ENCODE assay signal across 21 mouse cellular contexts in the genomic region with DNA sequence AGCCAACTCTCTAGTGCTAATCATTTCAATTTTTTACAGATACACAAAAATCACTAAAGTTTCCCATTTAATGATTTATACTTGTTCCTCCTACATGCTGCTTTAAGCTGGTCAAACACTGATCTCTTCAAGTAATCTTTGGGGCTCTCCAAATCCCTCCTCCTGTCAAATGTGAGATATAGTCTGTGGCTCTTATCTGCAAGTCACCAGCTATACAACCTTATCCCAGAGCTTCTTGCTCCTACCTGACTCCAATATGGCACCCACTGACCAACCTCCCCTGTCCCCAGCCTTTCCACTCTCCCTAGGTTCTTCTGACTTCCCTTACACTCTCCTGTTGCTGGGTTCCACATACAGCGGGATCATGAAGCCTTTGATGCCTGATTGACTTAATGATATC.
DNase-seq lines count a peak whose midpoint lies in the region; ATAC-seq and TF ChIP-seq lines count a peak whose summit lies in the region.
"Had no signal": no experiment of that assay in that cellular context is flagged by ENCODE, and none has a peak within 500 bp of the region (broad histone marks: within the 10 kb centered on the region; RNA-seq: fewer than 3 reads in every experiment).

No protein-coding gene starts in this region.

- H3K27ac ChIP-seq in heart, embryonic 10.5 days: no peak overlapping the region
- H3K27ac ChIP-seq in heart, embryonic 11.5 days (ENCODE audit: low read depth, low read length): no peak overlapping the region
- no peak overlapping the region for H3K27ac ChIP-seq in MEL (ENCODE audit: control insufficient read depth, low read depth, low read length)
- H3K27ac ChIP-seq in kidney, embryonic 14.5 days (ENCODE audit: low read depth, low read length): no peak overlapping the region
- H3K27ac ChIP-seq: embryonic facial prominence, embryonic 10.5 days; embryonic facial prominence, embryonic 12.5 days; forebrain, embryonic 13.5 days; forebrain, embryonic 15.5 days had no signal

- no peak overlapping the region for H3K9ac ChIP-seq in heart, embryonic 11.5 days (ENCODE audit: low read depth, low read length)
- H3K9ac ChIP-seq in MEL (ENCODE audit: control insufficient read depth, low read depth, low read length, poor library complexity, severe bottlenecking): no peak overlapping the region
- no peak overlapping the region for H3K9ac ChIP-seq in kidney, embryonic 14.5 days (ENCODE audit: low read depth, low read length)
- H3K9ac ChIP-seq: embryonic facial prominence, embryonic 12.5 days; forebrain, embryonic 13.5 days; forebrain, embryonic 15.5 days; forebrain, postnatal 0 days had no signal

- TF ChIP-seq RAD21 in MEL (IDR thresholded peaks at IDR 0.05; ENCODE audit: low read depth, low read length): no peak

- no peaks in the 10 kb centered on the region for H3K36me3 ChIP-seq in heart, embryonic 10.5 days
- no peaks in the 10 kb centered on the region for H3K36me3 ChIP-seq in heart, embryonic 11.5 days (ENCODE audit: control insufficient read depth, insufficient read depth, low read length)
- H3K36me3 ChIP-seq in G1E (replicated peaks) (no peaks in the 10 kb centered on the region), MEL (ENCODE audit: control insufficient read depth in 1 of 2, insufficient read depth in 2 of 2, low read length in 2 of 2) (peaks cover 0 to 7% of the 10 kb centered on the region in 2 experiments; a peak in 2 of 4 replicates)
- no peaks in the 10 kb centered on the region for H3K36me3 ChIP-seq in kidney, embryonic 14.5 days (ENCODE audit: control insufficient read depth, insufficient read depth, low read length)
- H3K36me3 ChIP-seq: embryonic facial prominence, embryonic 10.5 days; embryonic facial prominence, embryonic 12.5 days; forebrain, embryonic 15.5 days had no signal

- H3K79me2 ChIP-seq in MEL (ENCODE audit: control insufficient read depth, insufficient read depth, low read length, poor library complexity): no peaks in the 10 kb centered on the region

- 0 out of 4 replicates have a peak, but pooled peaks of 1 of the 2 experiments have one; percentile 40 for TF ChIP-seq EP300 in MEL (IDR thresholded peaks at IDR 0.05; ENCODE audit: low read depth in 1 of 2, low read length in 2 of 2)

- TF ChIP-seq CTCF in G1E (IDR thresholded peaks at IDR 0.05; ENCODE audit: low read depth, low read length) (no peak), MEL (IDR thresholded peaks at IDR 0.05 in 2 of 3, conservative IDR thresholded peaks at IDR 0.05 in 1 of 3; ENCODE audit: control insufficient read depth in 1 of 3, insufficient read depth in 1 of 3, low read depth in 2 of 3, low read length in 3 of 3, poor library complexity in 1 of 3, severe bottlenecking in 1 of 3) (no peak)

- H3K9me3 ChIP-seq in heart, embryonic 10.5 days: no peaks in the 10 kb centered on the region
- no peaks in the 10 kb centered on the region for H3K9me3 ChIP-seq in heart, embryonic 11.5 days (replicated peaks; ENCODE audit: control insufficient read depth, low read length)
- H3K9me3 ChIP-seq in G1E (replicated peaks) (no peaks in the 10 kb centered on the region), MEL (replicated peaks; ENCODE audit: insufficient read depth, low read length) (no peaks in the 10 kb centered on the region)
- H3K9me3 ChIP-seq in kidney, embryonic 14.5 days (ENCODE audit: control insufficient read depth, low read length): no peaks in the 10 kb centered on the region
- H3K9me3 ChIP-seq: embryonic facial prominence, embryonic 10.5 days; embryonic facial prominence, embryonic 12.5 days; forebrain, embryonic 13.5 days; forebrain, embryonic 15.5 days had no signal

- TF ChIP-seq POLR2A in MEL (IDR thresholded peaks at IDR 0.05; ENCODE audit: control insufficient read depth in 1 of 2, insufficient read depth in 1 of 2, low read depth in 1 of 2, low read length in 2 of 2, poor library complexity in 1 of 2): no peak

- 81% methylated on average over 1 of the region's 1 CpGs for WGBS in heart, embryonic 10.5 days
- WGBS in heart, embryonic 11.5 days (ENCODE audit: insufficient replicate concordance): 70% methylated on average over 1 of the region's 1 CpGs
- whole genome bisulfite sequencing in kidney, embryonic 14.5 days: 93% methylated on average over 1 of the region's 1 CpGs

- ATAC-seq in heart, embryonic 11.5 days (replicated peaks; ENCODE audit: insufficient number of reproducible peaks, low FRiP score, low TSS enrichment): no peak
- ATAC-seq in G1E (ENCODE audit: extremely low read depth, insufficient number of reproducible peaks, low FRiP score, poor library complexity, severe bottlenecking): peak; percentile 51
- peak; percentile 29; the same call in 1 of the 2 replicates for ATAC-seq in megakaryocyte progenitor cell, adult 5-6 weeks (replicated peaks; ENCODE audit: poor library complexity)
- ATAC-seq in kidney, embryonic 14.5 days (ENCODE audit: low FRiP score, low TSS enrichment): no peak
- ATAC-seq: forebrain, embryonic 13.5 days; forebrain, embryonic 15.5 days; forebrain, postnatal 0 days had no signal

- no peaks in the 10 kb centered on the region for H3K4me1 ChIP-seq in heart, embryonic 10.5 days
- no peaks in the 10 kb centered on the region for H3K4me1 ChIP-seq in heart, embryonic 11.5 days (ENCODE audit: control insufficient read depth, insufficient read depth, low read length)
- H3K4me1 ChIP-seq in G1E (ENCODE audit: insufficient read depth, low read depth, low read length) (no peaks in the 10 kb centered on the region), MEL (ENCODE audit: control insufficient read depth in 1 of 2, insufficient read depth in 2 of 2, low read length in 2 of 2) (peaks cover 7 to 20% of the 10 kb centered on the region in 2 experiments)
- no peaks in the 10 kb centered on the region for H3K4me1 ChIP-seq in kidney, embryonic 14.5 days (ENCODE audit: control insufficient read depth, insufficient read depth, low read length)
- H3K4me1 ChIP-seq: embryonic facial prominence, embryonic 10.5 days; embryonic facial prominence, embryonic 12.5 days; forebrain, embryonic 13.5 days; forebrain, embryonic 15.5 days had no signal

- H3K4me2 ChIP-seq in heart, embryonic 11.5 days: no peak overlapping the region
- H3K4me2 ChIP-seq in kidney, embryonic 14.5 days (replicated peaks; ENCODE audit: low read depth, low read length): no peak overlapping the region
- H3K4me2 ChIP-seq: embryonic facial prominence, embryonic 12.5 days; forebrain, embryonic 13.5 days; forebrain, embryonic 15.5 days had no signal

- H3K27me3 ChIP-seq in heart, embryonic 10.5 days (ENCODE audit: insufficient read depth, poor library complexity, severe bottlenecking): no peaks in the 10 kb centered on the region
- no peaks in the 10 kb centered on the region for H3K27me3 ChIP-seq in heart, embryonic 11.5 days (ENCODE audit: control insufficient read depth, insufficient read depth, low read length)
- H3K27me3 ChIP-seq in G1E (ENCODE audit: insufficient read depth, low read length): peaks cover 5% of the 10 kb centered on the region; the same call in 1 of the 2 replicates
- H3K27me3 ChIP-seq in MEL (ENCODE audit: control insufficient read depth in 1 of 2, insufficient read depth in 2 of 2, low read length in 2 of 2): no peaks in the 10 kb centered on the region
- no peaks in the 10 kb centered on the region for H3K27me3 ChIP-seq in kidney, embryonic 14.5 days (ENCODE audit: control insufficient read depth, insufficient read depth, low read length)
- H3K27me3 ChIP-seq: embryonic facial prominence, embryonic 12.5 days; forebrain, embryonic 13.5 days; forebrain, embryonic 15.5 days had no signal

- no peak overlapping the region for H3K4me3 ChIP-seq in heart, embryonic 10.5 days
- H3K4me3 ChIP-seq in heart, embryonic 11.5 days (ENCODE audit: low read depth, low read length): no peak overlapping the region
- H3K4me3 ChIP-seq in G1E (ENCODE audit: low read depth, low read length) (no peak overlapping the region), MEL (ENCODE audit: control insufficient read depth in 1 of 2, insufficient read depth in 1 of 2, low read depth in 2 of 2, low read length in 2 of 2) (no peak overlapping the region)
- H3K4me3 ChIP-seq in kidney, embryonic 14.5 days (ENCODE audit: low read length): no peak overlapping the region
- H3K4me3 ChIP-seq: embryonic facial prominence, embryonic 10.5 days; embryonic facial prominence, embryonic 12.5 days; forebrain, embryonic 13.5 days; forebrain, embryonic 15.5 days had no signal

- peak; percentile 60 for DNase-seq in heart, embryonic 10.5 days (ENCODE audit: low spot score)
- no peak for DNase-seq in G1E (ENCODE audit: low spot score)
- no peak for DNase-seq in MEL (ENCODE audit: low read depth, low spot score)
- no peak for DNase-seq in kidney, postnatal 25 days
- no peak for DNase-seq in cerebellum, adult 9-11 months
- DNase-seq: adrenal gland, adult 2 months; adrenal gland, postnatal 10 days; adrenal gland, postnatal 25 days; cerebellum, adult 11 months; cerebellum, adult 18-20 months; cerebellum, adult 8-10 months; cerebellum, postnatal 10 days; cerebellum, postnatal 25 days; forebrain, postnatal 0 days had no signal

TF ChIP-seq in MEL, 35 proteins besides CTCF, POLR2A, EP300 and RAD21 (continues in another document):
- TF ChIP-seq POLR2AphosphoS5 (IDR thresholded peaks at IDR 0.05; ENCODE audit: borderline replicate concordance, low read depth, low read length) (no peak), UBTF (IDR thresholded peaks at IDR 0.05; ENCODE audit: borderline replicate concordance, insufficient read depth, low read depth, low read length) (no peak), ZMIZ1 (IDR thresholded peaks at IDR 0.05; ENCODE audit: low read depth, low read length) (no peak), MAFK (IDR thresholded peaks at IDR 0.05; ENCODE audit: borderline replicate concordance, low read depth, low read length) (no peak), CHD1 (IDR thresholded peaks at IDR 0.05; ENCODE audit: low read depth, low read length) (no peak), NELFE (IDR thresholded peaks at IDR 0.05; ENCODE audit: low read depth, low read length) (no peak), E2F4 (IDR thresholded peaks at IDR 0.05; ENCODE audit: borderline replicate concordance, low read depth, low read length) (no peak), BHLHE40 (IDR thresholded peaks at IDR 0.05; ENCODE audit: borderline replicate concordance, low read depth, low read length) (no peak), KAT2A (conservative IDR thresholded peaks at IDR 0.05; ENCODE audit: low read depth, low read length) (no peak), ZC3H11A (IDR thresholded peaks at IDR 0.05; ENCODE audit: low read depth, low read length) (no peak), TBP (IDR thresholded peaks at IDR 0.05; ENCODE audit: low read depth, low read length) (no peak), GABPA (IDR thresholded peaks at IDR 0.05; ENCODE audit: low read depth, low read length) (no peak), ZKSCAN1 (IDR thresholded peaks at IDR 0.05; ENCODE audit: low read depth, low read length) (no peak), MAX (IDR thresholded peaks at IDR 0.05; ENCODE audit: low read length) (no peak), GATA1 (IDR thresholded peaks at IDR 0.05; ENCODE audit: low read depth, low read length) (peak; percentile 28; the same call in 1 of the 2 replicates), TCF12 (IDR thresholded peaks at IDR 0.05; ENCODE audit: low read depth, low read length) (peak; percentile 52; the same call in 1 of the 2 replicates)

Comparison
In these comparisons a context has a peak if more than half of its experiments do, and no peak if none do; other contexts are left out.
1. ATAC-seq: peak in G1E (single experiment) and megakaryocyte progenitor cell, adult 5-6 weeks (single experiment); none in heart, embryonic 11.5 days (single experiment) and kidney, embryonic 14.5 days (single experiment).